Comparison of ENCODE assay signal across 9 mouse cellular contexts in genomic region chr11:35985841-35986393, GRCm38 (mm10). TPM values are rescaled to one million over a fixed set of nuclear protein-coding genes. Genes with fewer than 3 reads are reported as not detected.
DNase-seq lines count a peak whose midpoint lies in the region; ATAC-seq and TF ChIP-seq lines count a peak whose summit lies in the region.
"Had no signal": no experiment of that assay in that cellular context is flagged by ENCODE, and none has a peak within 500 bp of the region (broad histone marks: within the 10 kb centered on the region; RNA-seq: fewer than 3 reads in every experiment).

No protein-coding gene starts in this region.

- H3K4me3 ChIP-seq in cerebellum, adult 2 months (replicated peaks; ENCODE audit: insufficient read depth, low read depth, low read length): peak overlapping the region; percentile 34
- 0 out of 2 replicates have a peak overlapping the region, but pooled peaks have one; percentile 3 for H3K4me3 ChIP-seq in kidney, postnatal 0 days (replicated peaks; ENCODE audit: low read depth, low read length)
- peak overlapping the region; percentile 23 for H3K4me3 ChIP-seq in limb, embryonic 14.5 days (replicated peaks; ENCODE audit: low read length)

- TF ChIP-seq CTCF in cerebellum, adult 2 months (IDR thresholded peaks at IDR 0.05; ENCODE audit: borderline replicate concordance, insufficient read depth, low read depth, low read length): peak; percentile 30; the same call in 1 of the 2 replicates
- TF ChIP-seq CTCF in kidney, postnatal 0 days (IDR thresholded peaks at IDR 0.05; ENCODE audit: low read depth): peak; percentile 57

- no peaks in the 10 kb centered on the region for H3K4me1 ChIP-seq in cerebellum, adult 2 months (ENCODE audit: control insufficient read depth, insufficient read depth, low read length)
- H3K4me1 ChIP-seq in kidney, postnatal 0 days (replicated peaks; ENCODE audit: insufficient read depth, low read length): no peaks in the 10 kb centered on the region
- H3K4me1 ChIP-seq in limb, embryonic 14.5 days (ENCODE audit: control insufficient read depth, insufficient read depth, low read length): peaks cover 7% of the 10 kb centered on the region; the same call in 1 of the 2 replicates

- H3K9ac ChIP-seq in kidney, postnatal 0 days (ENCODE audit: low read depth, low read length): no peak overlapping the region
- H3K9ac ChIP-seq in limb, embryonic 14.5 days (ENCODE audit: low read depth, low read length, severe bottlenecking): no peak overlapping the region

- H3K27ac ChIP-seq in cerebellum, adult 2 months (ENCODE audit: insufficient read depth, low read length): no peak overlapping the region
- no peak overlapping the region; the same call in 1 of the 2 replicates for H3K27ac ChIP-seq in kidney, postnatal 0 days
- no peak overlapping the region for H3K27ac ChIP-seq in limb, embryonic 14.5 days (replicated peaks; ENCODE audit: low read depth, low read length)

- peak overlapping the region; percentile 53 for H3K4me2 ChIP-seq in kidney, postnatal 0 days (ENCODE audit: low read length)
- peak overlapping the region; percentile 52 for H3K4me2 ChIP-seq in limb, embryonic 14.5 days (replicated peaks; ENCODE audit: low read depth, low read length, severe bottlenecking)

- no peak for TF ChIP-seq POLR2A in cerebellum, adult 2 months (IDR thresholded peaks at IDR 0.05; ENCODE audit: borderline replicate concordance, insufficient read depth, low read length)
- no peak for TF ChIP-seq POLR2A in limb, embryonic 14.5 days (IDR thresholded peaks at IDR 0.05; ENCODE audit: borderline replicate concordance, extremely low read depth, insufficient read depth, insufficient read length)

- no peaks in the 10 kb centered on the region for H3K27me3 ChIP-seq in cerebellum, adult 2 months (ENCODE audit: control insufficient read depth, insufficient read depth, low read length)
- no peaks in the 10 kb centered on the region for H3K27me3 ChIP-seq in kidney, postnatal 0 days (ENCODE audit: insufficient read depth, low read length)
- H3K27me3 ChIP-seq in limb, embryonic 14.5 days (ENCODE audit: control insufficient read depth, insufficient read depth, low read length): peaks cover 12% of the 10 kb centered on the region; the same call in 1 of the 2 replicates

- DNase-seq in embryo, embryonic 10 days (ENCODE audit: low spot score): peak; percentile 57
- no peak for DNase-seq in embryo, embryonic 9.5 days (ENCODE audit: extremely low spot score)
- peak; percentile 56 to 57 for DNase-seq in cerebellum, adult 2 months
- peak; percentile 56 to 81 for DNase-seq in frontal cortex, postnatal 25 days (ENCODE audit: low spot score in 2 of 2)
- DNase-seq in kidney, postnatal 0 days (ENCODE audit: low spot score): peak; percentile 48
- DNase-seq in limb, embryonic 14.5 days (ENCODE audit: low spot score): peak; percentile 54
- peak; percentile 5 for DNase-seq in naive thymus-derived CD4-positive, alpha-beta T cell, adult 2 months (ENCODE audit: low read depth)

- peak; percentile 60; the same call in 1 of the 2 replicates for ATAC-seq in kidney, postnatal 0 days (replicated peaks; ENCODE audit: low FRiP score, low read depth)
- no peak for ATAC-seq in limb, embryonic 14.5 days (ENCODE audit: low FRiP score, low read depth)
- ATAC-seq in megakaryocyte-erythroid progenitor cell, adult 5-6 weeks (replicated peaks; ENCODE audit: low FRiP score, low TSS enrichment, poor library complexity, severe bottlenecking): no peak

- H3K9me3 ChIP-seq in kidney, postnatal 0 days (replicated peaks; ENCODE audit: low read length): no peaks in the 10 kb centered on the region
- no peaks in the 10 kb centered on the region for H3K9me3 ChIP-seq in limb, embryonic 14.5 days (ENCODE audit: control insufficient read depth, low read length)

- 1% methylated on average over 19 of the region's 19 CpGs for WGBS in cerebellum, adult 2 months
- 1% methylated on average over 19 of the region's 19 CpGs for WGBS in kidney, postnatal 0 days
- 0% methylated on average over 19 of the region's 19 CpGs for WGBS in limb, embryonic 14.5 days

- H3K36me3 ChIP-seq in kidney, postnatal 0 days (ENCODE audit: insufficient read depth, low read length): no peaks in the 10 kb centered on the region
- H3K36me3 ChIP-seq in limb, embryonic 14.5 days (ENCODE audit: control insufficient read depth, insufficient read depth, low read length): no peaks in the 10 kb centered on the region
- H3K36me3 ChIP-seq: G1E had no signal

RNA-seq across cellular contexts. Expression of gene Wwc1, which starts 5.6 kb away (rescaled TPM):
- 26.3 and 28.5 TPM in 2 replicates for polyA plus RNA-seq in cerebellum, adult 2 months (2012; rRNA removed)
- polyA plus RNA-seq in kidney, postnatal 0 days (2015; fragmentation: Nextera tagmentation; extraction: Ambion mirVana): 15.6 and 20.4 TPM in 2 replicates
- polyA plus RNA-seq in limb, embryonic 14.5 days (2012; rRNA removed): 9.1 and 13.9 TPM in 2 replicates
- 5.8 and 10.2 TPM in 2 replicates for polyA plus RNA-seq in limb, embryonic 14.5 days (2014; fragmentation: Nextera tagmentation; extraction: Ambion mirVana)
- not detected in 2 replicates for total RNA-seq in megakaryocyte-erythroid progenitor cell, adult 5-6 weeks (2014; fragmentation: Nextera tagmentation)
- total RNA-seq in megakaryocyte-erythroid progenitor cell, adult 5-6 weeks (2017): not detected in 2 replicates
